Mouse (Mus musculus) C2C12 (cell line): Measurements from ENCODE around the gene Tbc1d22a.
A peak's percentile ranks its signal among the peaks of the same experiment; 100 is the strongest.

Experiments used
- CEBPB ChIP-seq: IDR thresholded peaks from one replicate; pipeline ENCODE4 v1.6.1; 2011; ENCODE audit warnings: low read depth, mild to moderate bottlenecking, control low read depth, moderate library complexity
- CTCF ChIP-seq: IDR thresholded peaks from one replicate; pipeline ENCODE4 v1.5.1; 2011; ENCODE audit not compliant: control insufficient read depth, insufficient read depth, insufficient read length
- FOSL1 ChIP-seq: IDR thresholded peaks from one replicate; pipeline ENCODE4 v1.8.0; 2011; ENCODE audit warnings: mild to moderate bottlenecking, low read length; ENCODE audit not compliant: poor library complexity, insufficient read depth, severe bottlenecking
- MAX ChIP-seq: IDR thresholded peaks from one replicate; pipeline ENCODE4 v1.6.1; 2011; ENCODE audit warnings: mild to moderate bottlenecking, control low read depth
- MYOD1 ChIP-seq: IDR thresholded peaks from one replicate; pipeline ENCODE4 v1.6.1; 2011; ENCODE audit warnings: low read depth; ENCODE audit not compliant: control insufficient read depth, insufficient read length
- USF1 ChIP-seq: IDR thresholded peaks from one replicate; pipeline ENCODE4 v1.6.1; 2011; ENCODE audit warnings: low read depth, mild to moderate bottlenecking, control low read depth, moderate library complexity

- TF ChIP-seq CTCF (peak; percentile 90), FOSL1 (no peak), CEBPB (no peak), MAX (no peak), USF1 (no peak), MYOD1 (no peak)
Observed at GRCm38 (mm10) chr15:86239801-86240200, 25.5 kb downstream of the Tbc1d22a start.
